Mouse (Mus musculus): ENCODE measurements around the gene Syvn1. TPM values are rescaled to one million over a fixed set of nuclear protein-coding genes. Genes with fewer than 3 reads are reported as not detected.

Gene Syvn1
- total RNA-seq, 2 experiments from 2014 or later = 8.2 to 33.6 TPM

- peak; percentile 67 for ATAC-seq (replicated peaks; ENCODE audit: poor library complexity, severe bottlenecking)
Measured at GRCm38 (mm10) chr19:6067011-6067723, 20.8 kb downstream of the Syvn1 start.

DNA sequence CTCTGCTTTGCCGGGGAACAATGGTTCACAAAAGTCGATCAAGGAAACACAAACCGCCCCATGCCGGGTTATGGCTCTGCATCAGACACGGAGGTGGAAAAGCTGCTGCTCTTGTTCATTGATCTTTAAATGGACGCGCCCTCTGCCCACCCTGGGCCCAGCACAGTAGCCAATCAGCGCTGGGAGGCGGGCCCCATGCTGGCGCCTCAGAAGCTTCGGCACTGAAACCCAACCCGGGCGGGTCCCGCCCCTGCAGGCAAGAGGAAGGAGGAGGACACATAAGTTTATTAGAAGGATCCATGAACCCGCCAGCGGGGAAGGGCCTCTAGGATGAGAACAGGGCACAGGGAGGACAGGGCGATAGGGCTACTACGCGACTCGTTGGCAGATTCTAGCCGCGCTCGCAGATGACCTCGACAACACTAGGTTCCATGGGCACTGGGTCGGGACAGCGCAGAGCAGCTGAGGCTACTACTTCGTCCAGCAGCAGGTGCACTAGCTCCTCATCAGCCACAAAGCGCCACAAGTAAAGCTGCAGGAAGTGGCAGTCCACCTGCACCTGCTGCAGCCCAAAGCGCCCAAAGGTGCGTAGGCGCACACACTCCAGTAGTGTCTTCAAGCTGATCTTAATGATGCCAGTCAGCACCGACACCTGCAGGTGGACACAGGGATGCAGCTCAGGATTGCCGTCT, 21.5 kb downstream of the Syvn1 start, which contains the start of gene Tm7sf2:
Gene Tm7sf2, minus strand, starts transcription at position 650 of the 692 bp plus-strand sequence.
- ATAC-seq (replicated peaks; ENCODE audit: poor library complexity, severe bottlenecking) = peak; percentile 88

DNA sequence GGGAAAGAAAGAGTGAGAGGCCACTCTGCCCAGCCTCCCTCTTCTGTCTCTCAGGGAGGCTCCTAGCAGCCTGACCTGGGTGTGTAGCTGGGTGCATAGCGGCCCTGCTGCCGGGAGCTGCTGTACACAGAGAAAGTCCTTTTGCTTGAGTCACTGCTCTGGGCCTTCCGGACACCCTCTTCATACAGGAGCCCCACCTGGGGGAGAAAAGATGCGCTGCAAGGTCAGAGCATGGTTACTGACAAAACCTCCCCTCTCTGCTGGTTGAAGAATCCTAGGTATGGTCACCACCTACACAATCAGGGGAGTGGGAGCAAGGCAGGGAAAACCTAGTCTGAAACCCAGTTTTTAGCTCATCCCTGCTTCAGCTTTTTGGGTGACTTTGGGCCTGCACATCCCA, 22.6 kb downstream of the Syvn1 start:
- ATAC-seq (replicated peaks; ENCODE audit: poor library complexity, severe bottlenecking) = no peak

DNA sequence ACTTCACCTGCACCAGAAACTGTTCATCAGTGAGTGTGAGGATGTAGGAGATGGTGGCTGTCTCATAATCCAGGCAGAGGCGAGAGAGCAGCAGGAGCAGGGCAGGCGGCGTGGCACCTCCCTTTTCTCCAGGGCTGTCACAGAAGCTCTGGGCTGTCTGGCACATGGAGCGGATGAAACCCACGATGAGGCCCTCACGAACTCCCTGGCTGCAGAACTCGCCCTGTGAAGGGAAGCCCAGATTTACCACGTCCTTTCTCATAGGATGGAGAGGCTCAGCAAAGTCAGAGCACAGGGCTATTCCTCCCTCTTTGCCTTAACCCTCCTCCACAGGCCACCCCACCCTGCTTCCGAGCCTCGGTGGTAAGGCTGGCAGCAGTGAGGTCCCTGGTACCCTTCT, 23.5 kb downstream of the Syvn1 start:
- ATAC-seq (replicated peaks; ENCODE audit: poor library complexity, severe bottlenecking) = no peak

DNA sequence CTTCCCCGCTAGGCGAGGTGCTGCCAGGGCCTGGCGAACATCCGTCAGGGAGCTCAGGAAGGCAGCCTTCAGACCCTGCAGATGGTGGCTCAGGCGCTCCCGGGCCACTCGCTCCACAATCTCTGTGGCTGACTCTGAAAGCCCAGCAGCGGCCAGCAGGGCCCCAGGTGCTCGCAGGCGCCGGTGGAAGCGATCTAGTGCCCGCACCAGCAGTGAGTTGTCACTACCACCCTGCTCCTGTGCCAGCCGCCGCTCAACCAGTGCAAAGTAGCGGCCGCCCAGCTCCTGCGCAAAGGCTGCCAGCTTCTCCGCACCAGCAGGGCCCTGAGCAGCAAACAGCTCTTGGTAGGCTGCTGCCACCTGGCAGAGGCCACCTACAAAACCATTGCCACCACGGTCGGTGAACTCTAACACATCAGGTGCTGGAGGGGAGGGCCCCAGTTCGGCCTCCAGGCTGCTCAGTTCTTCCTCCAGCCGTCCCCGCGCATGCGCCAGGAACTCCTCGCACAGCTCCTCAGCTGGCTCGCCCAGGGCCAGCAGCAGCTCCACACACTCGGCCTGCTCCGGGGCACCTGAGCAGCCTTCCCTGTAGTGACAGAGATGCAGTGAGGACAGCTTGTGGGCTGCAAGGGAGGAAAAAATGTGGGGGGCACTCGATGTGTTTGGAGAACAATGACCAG, 24.3 kb downstream of the Syvn1 start:
- ATAC-seq (replicated peaks; ENCODE audit: poor library complexity, severe bottlenecking) = no peak

DNA sequence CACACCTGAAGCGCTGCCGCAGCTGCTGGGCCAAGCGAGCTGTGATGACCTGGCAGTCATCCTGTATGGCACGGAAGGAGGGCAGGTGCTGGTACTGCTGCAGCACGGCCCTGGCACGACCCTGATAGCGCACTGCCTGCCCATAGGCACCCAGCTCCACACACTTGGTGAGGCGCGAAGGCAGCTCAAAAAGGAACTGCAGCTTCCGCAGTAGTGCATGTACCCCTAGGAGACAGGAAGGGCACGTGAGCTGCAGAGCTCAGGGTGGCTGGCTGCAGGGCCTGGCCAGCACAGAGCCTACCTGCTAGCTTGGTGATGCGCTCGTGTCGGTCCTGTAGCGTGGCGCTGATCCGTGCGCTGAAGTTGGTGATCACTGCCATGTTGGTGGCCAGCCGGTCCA, 24.9 kb downstream of the Syvn1 start:
- no peak for ATAC-seq (replicated peaks; ENCODE audit: poor library complexity, severe bottlenecking)

- ATAC-seq (replicated peaks; ENCODE audit: poor library complexity, severe bottlenecking) = peak; percentile 64
Measured at GRCm38 (mm10) chr19:6073889-6074288, 27.5 kb downstream of the Syvn1 start.

DNA sequence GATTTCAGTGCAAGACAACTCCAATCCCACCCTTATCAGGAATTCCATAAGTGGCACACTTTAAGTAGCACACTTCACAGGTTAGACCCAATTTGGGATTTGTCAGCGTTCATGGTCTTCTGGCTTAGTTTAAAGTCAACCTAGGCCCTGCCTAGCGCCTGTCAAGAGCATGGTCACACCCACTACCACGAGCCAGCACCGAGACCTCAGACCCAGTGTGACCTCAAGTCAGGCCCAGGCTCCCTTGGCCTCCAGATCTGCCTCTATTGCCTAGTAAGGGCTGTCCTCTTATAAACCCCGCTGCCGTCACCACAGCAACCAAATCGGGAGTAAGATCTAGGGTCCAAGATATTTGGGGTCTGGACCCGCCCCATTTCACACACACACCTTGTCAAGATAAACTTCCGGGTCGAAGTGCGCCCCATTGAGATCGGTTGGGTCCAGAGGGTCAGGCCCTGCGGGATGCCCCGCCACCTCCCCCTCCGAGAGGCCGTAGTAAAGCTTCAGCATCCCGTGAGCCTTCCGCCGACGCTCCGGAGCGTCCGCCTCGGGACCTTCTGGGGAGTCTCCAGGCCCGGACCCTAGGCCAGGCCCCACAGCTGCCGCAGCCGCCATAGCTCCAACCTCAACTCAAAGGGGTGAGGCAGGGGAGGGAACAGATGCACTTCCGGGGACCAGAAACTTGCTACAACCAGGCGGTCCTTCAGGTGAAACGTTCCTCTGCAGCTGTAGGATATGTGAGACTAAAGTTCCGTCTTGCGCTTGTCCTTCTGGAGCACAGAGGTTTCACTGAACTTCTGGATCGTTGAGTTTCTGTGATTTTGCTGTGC, 30.4 kb downstream of the Syvn1 start, which contains the start of gene Vps51:
Gene Vps51, minus strand, starts transcription at position 668 of the 830 bp plus-strand sequence.
- ATAC-seq (replicated peaks; ENCODE audit: poor library complexity, severe bottlenecking) = peak; percentile 92

- ATAC-seq (replicated peaks; ENCODE audit: poor library complexity, severe bottlenecking) = no peak
Measured at GRCm38 (mm10) chr19:6079983-6080480, 33.7 kb downstream of the Syvn1 start, which contains the start of gene Tmem262. Tmem262 (plus strand) TSS chr19:6080033.

DNA sequence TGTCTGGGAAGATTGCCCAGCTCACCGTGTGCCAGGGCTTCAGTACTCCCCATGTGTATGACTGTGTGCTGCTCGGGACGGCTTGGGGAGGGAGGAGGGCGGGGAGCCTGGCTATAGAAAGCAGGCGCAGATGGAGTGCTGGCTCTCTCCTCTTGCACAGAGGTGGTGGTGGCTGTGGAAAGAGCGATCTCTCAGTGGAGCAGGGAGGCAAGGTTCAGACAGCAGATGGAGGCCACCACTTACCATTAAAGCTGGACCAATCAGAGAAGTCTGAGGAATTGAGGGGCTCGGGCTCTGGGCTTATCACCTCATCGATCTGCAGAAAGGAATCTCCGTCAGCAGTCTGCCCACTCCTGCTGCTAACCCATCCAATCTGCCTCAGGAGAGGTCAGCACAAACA, 35.8 kb downstream of the Syvn1 start, which contains the start of gene Gm28374:
Gene Gm28374, minus strand, starts transcription at position 101 of the 400 bp plus-strand sequence.
- ATAC-seq (replicated peaks; ENCODE audit: poor library complexity, severe bottlenecking) = no peak

DNA sequence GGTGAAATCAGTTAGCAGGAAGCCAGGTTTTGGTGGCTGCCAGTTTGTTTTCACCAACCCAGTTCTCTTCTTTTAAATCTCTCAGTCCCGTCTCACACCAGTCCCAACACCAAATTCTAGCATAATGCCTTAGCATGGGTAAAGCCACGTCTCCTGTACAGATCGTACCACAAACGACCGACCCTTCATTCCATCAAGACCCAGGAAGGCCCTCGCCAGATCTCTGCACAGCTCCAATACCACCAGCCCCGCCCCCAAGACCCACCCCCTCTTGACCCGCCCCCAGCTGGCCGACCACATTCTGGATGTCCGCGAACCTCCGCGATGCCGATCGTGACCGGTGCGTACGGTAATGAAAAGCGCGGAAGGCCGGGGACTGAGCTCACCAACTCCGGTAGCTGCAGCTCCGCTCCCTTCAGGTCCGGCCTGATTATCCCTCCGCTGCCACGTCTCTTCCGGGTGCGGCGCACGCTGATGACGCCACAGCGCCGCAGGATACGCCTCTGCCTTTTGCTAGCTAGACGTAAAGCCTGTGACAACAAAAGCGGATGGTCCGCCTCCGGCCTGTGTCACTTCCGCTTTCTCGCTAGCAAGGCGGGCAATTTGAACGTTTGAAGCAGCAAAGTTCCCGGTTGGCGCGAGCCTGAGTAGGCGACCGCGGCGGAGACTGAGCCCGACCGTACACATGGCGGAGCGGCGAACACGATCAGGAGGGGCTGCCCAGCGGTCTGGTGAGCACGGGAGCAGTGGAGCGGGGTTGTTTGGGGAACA, 38.3 kb downstream of the Syvn1 start, which contains the start of the genes Zfpl1 and Cdca5:
Gene Zfpl1, minus strand, starts transcription at position 479 of the 771 bp plus-strand sequence.
Gene Cdca5, plus strand, starts transcription at position 506 of the 771 bp plus-strand sequence.
- peak; percentile 92 for ATAC-seq (replicated peaks; ENCODE audit: poor library complexity, severe bottlenecking)

DNA sequence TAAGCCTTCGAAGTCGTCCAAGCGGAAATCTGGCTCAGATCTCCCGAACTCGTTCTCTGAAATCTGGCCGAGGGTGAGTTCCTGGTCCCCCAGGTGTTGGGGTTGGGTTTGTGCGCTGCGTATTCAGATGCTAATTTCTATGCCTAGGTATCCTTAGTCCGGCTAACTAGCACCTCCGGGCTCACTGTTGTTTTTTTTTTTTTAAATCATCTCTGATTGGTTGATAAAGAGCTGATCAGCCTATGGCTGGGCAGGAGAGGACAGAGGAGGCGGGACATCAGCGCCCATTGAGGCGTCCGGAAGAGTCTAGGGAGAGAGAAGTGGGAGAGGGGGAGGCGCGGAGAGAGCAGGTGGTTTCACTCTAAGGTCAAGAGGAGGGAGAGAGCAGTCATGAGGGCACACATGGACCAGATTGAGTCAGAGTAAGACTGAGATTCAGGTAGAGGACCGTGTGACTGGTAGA, 39.1 kb downstream of the Syvn1 start:
- peak; percentile 84 for ATAC-seq (replicated peaks; ENCODE audit: poor library complexity, severe bottlenecking)

- ATAC-seq (replicated peaks; ENCODE audit: poor library complexity, severe bottlenecking) = no peak
Measured at GRCm38 (mm10) chr19:6088841-6089240, 42.5 kb downstream of the Syvn1 start.

- no peak for ATAC-seq (replicated peaks; ENCODE audit: poor library complexity, severe bottlenecking)
Measured at GRCm38 (mm10) chr19:6094119-6094518, 47.7 kb downstream of the Syvn1 start, which contains the start of gene AC131692.1. AC131692.1 (plus strand) TSS chr19:6094419.

DNA sequence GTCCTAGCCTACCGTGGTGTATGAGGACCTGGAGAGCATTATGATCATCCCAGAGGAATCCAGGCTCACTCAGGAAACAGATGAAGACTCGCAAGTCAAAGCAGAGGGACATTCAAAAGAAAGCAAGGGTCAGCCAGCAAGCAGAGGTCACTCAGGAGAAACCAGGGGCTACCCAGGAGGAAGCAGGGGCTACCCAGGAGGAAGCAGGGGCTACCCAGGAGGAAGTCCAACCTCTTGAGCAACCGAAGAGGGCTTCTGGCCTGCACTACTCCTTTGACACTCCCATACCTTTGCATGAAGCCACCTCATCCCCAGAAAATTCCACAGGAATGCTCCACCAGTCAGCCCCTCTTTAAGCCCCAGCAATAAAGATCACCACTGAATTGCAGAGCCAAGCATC, 51.5 kb downstream of the Syvn1 start:
- ATAC-seq (replicated peaks; ENCODE audit: poor library complexity, severe bottlenecking) = peak; percentile 70

DNA sequence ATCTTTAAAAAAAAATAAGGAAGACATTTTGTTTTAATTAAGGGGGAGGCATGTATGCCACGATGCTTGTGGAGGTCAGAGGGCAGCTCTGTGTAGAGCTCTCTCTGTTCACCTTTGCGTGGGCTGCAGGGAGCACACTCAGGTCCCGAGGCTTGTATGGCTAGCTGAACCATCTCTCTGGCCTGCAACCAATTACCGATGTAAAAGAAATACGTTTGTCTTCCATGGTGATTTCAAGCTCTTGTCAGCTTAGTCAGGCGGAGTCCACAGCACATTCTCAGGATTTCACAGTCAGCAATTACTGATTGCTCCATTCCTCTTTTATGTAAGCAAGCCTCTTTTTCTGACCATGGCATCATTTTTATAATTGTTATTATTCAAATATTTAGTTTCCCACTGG, 54.8 kb downstream of the Syvn1 start:
- no peak for ATAC-seq (replicated peaks; ENCODE audit: poor library complexity, severe bottlenecking)

DNA sequence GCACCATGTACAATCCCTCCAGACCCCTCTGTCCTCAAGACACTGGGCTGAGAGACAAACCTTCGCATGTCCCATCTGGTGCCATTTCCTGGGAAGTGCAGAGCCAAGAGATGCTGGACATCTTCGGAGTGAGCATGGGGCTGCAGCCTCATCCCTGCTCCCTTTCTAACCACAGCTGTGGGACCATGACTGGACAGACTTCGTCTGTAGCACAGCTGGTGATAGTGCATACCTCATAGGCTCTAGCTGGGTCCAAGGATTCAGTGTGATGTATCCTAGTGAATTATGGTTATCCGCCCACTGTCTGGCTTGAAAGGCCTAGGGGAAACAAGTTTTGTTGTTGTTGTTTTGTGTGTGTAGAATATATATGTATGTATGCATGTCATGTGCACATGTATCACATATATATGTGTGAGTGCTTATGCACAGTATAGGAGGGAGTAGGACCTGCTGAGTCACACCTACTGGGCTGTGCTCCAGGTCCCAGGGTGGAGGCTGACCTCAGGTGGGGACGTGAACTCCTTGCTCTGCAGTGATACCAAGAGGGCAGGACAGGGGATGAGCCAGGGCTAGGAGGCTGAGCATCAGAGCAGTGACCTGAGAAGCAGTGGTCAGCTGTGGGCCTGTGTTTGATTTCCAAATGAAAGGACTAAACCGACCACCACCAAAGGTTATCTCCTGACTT, 55.9 kb downstream of the Syvn1 start:
- ATAC-seq (replicated peaks; ENCODE audit: poor library complexity, severe bottlenecking) = no peak
